Comparison of ENCODE assay signal across 26 mouse cellular contexts in genomic region chr7:56146424-56146823, GRCm38 (mm10).
DNase-seq lines count a peak whose midpoint lies in the region; ATAC-seq and TF ChIP-seq lines count a peak whose summit lies in the region.
"Had no signal": no experiment of that assay in that cellular context is flagged by ENCODE, and none has a peak within 500 bp of the region (broad histone marks: within the 10 kb centered on the region; RNA-seq: fewer than 3 reads in every experiment).

No protein-coding gene starts in this region.

- no peak overlapping the region for H3K4me3 ChIP-seq in heart, adult 2 months
- H3K4me3 ChIP-seq in embryonic fibroblast, embryonic 13.5 days (ENCODE audit: insufficient read depth, low read length), result no peak overlapping the region
- H3K4me3 ChIP-seq in hindbrain, embryonic 10.5 days, result no peak overlapping the region
- H3K4me3 ChIP-seq: embryonic facial prominence, embryonic 13.5 days; embryonic facial prominence, embryonic 15.5 days; erythroblast, embryonic 14.5 days; forebrain, embryonic 10.5 days; forebrain, embryonic 12.5 days had no signal

- no peak overlapping the region for H3K27ac ChIP-seq in heart, adult 2 months
- peak overlapping the region; percentile 26; the same call in 1 of the 2 replicates for H3K27ac ChIP-seq in embryonic fibroblast, embryonic 13.5 days (ENCODE audit: insufficient read depth, low read length)
- H3K27ac ChIP-seq in hindbrain, embryonic 10.5 days, result no peak overlapping the region
- H3K27ac ChIP-seq: embryonic facial prominence, embryonic 13.5 days; embryonic facial prominence, embryonic 15.5 days; forebrain, embryonic 10.5 days; forebrain, embryonic 12.5 days had no signal

- no peak for TF ChIP-seq CTCF in heart, adult 2 months (IDR thresholded peaks at IDR 0.05)
- TF ChIP-seq CTCF in embryonic fibroblast, embryonic 13.5 days (IDR thresholded peaks at IDR 0.05; ENCODE audit: borderline replicate concordance, insufficient read depth, low read length), result no peak

- intact Hi-C loops in heart, adult 2 months (cut with DNase I), result no loop called here

- H3K4me1 ChIP-seq in heart, adult 2 months (ENCODE audit: control insufficient read depth, insufficient read depth, low read length), result no peaks in the 10 kb centered on the region
- no peaks in the 10 kb centered on the region for H3K4me1 ChIP-seq in embryonic fibroblast, embryonic 13.5 days (ENCODE audit: control insufficient read depth, insufficient read depth, low read length)
- no peaks in the 10 kb centered on the region for H3K4me1 ChIP-seq in hindbrain, embryonic 10.5 days (replicated peaks)
- H3K4me1 ChIP-seq: embryonic facial prominence, embryonic 13.5 days; embryonic facial prominence, embryonic 15.5 days; forebrain, embryonic 10.5 days; forebrain, embryonic 12.5 days had no signal

- H3K79me2 ChIP-seq in heart, adult 2 months (replicated peaks; ENCODE audit: control insufficient read depth, insufficient read depth, low read length), result no peaks in the 10 kb centered on the region

- ATAC-seq in erythroblast, adult 5-6 weeks (replicated peaks; ENCODE audit: low FRiP score, poor library complexity, severe bottlenecking), result no peak
- ATAC-seq: activated CD4-positive, CD25-positive, alpha-beta regulatory T cell, adult 4 months; CD4-positive, CD25-positive, alpha-beta regulatory T cell, adult 4 months; forebrain, embryonic 14.5 days; forebrain, embryonic 16.5 days had no signal

- H3K36me3 ChIP-seq in heart, adult 2 months (ENCODE audit: control insufficient read depth, insufficient read depth, low read length), result no peaks in the 10 kb centered on the region; the same call in 1 of the 2 replicates
- peaks cover 74% of the 10 kb centered on the region for H3K36me3 ChIP-seq in hindbrain, embryonic 10.5 days

- no peak overlapping the region for H3K9ac ChIP-seq in heart, adult 2 months (ENCODE audit: low read depth, low read length)
- H3K9ac ChIP-seq: embryonic facial prominence, embryonic 13.5 days; embryonic facial prominence, embryonic 15.5 days; forebrain, embryonic 12.5 days had no signal

- DNase-seq in heart, adult 11 months, result peak; percentile 78
- DNase-seq in heart, adult 2 months, result no peak
- DNase-seq in 3T3-L1 (ENCODE audit: low read depth, low spot score) (peak; percentile 31), NIH3T3 (ENCODE audit: low read depth) (peak; percentile 36)
- DNase-seq in hindbrain, embryonic 10.5 days (ENCODE audit: low spot score), result no peak
- DNase-seq: adrenal gland, postnatal 14 days; B cell, adult 2 months; cerebellum, adult 11-12 months; cerebellum, adult 2 months; cerebellum, adult 9-10 months; cerebellum, postnatal 10 days; cerebellum, postnatal 36 days; embryo, embryonic 11 days had no signal

- WGBS in heart, adult 2 months, result 85% methylated on average over 3 of the region's 3 CpGs
- 91% methylated on average over 3 of the region's 3 CpGs for WGBS in hindbrain, embryonic 10.5 days

- no peak for TF ChIP-seq EP300 in heart, adult 2 months (IDR thresholded peaks at IDR 0.05; ENCODE audit: insufficient read depth, low read depth, low read length)

- H3K27me3 ChIP-seq in heart, adult 2 months (ENCODE audit: control insufficient read depth, insufficient read depth, low read length), result no peaks in the 10 kb centered on the region
- H3K27me3 ChIP-seq in hindbrain, embryonic 10.5 days (ENCODE audit: insufficient read depth, poor library complexity, severe bottlenecking), result no peaks in the 10 kb centered on the region
- H3K27me3 ChIP-seq: CH12.LX; embryonic facial prominence, embryonic 13.5 days; embryonic facial prominence, embryonic 15.5 days; forebrain, embryonic 12.5 days had no signal

- no peak for TF ChIP-seq POLR2A in heart, adult 2 months (IDR thresholded peaks at IDR 0.05; ENCODE audit: insufficient read depth, low read depth, low read length)
- TF ChIP-seq POLR2A in embryonic fibroblast, embryonic 13.5 days (IDR thresholded peaks at IDR 0.05; ENCODE audit: low read depth, low read length), result no peak

- no peaks in the 10 kb centered on the region for H3K9me3 ChIP-seq in hindbrain, embryonic 10.5 days
- H3K9me3 ChIP-seq: embryonic facial prominence, embryonic 13.5 days; embryonic facial prominence, embryonic 15.5 days; forebrain, embryonic 10.5 days; forebrain, embryonic 12.5 days; G1E had no signal

Comparison
In these comparisons a context has a peak if more than half of its experiments do, and no peak if none do; other contexts are left out.
1. DNase-seq: peak in heart, adult 11 months (single experiment), 3T3-L1 (single experiment) and NIH3T3 (single experiment); none in heart, adult 2 months (0 of 2) and hindbrain, embryonic 10.5 days (single experiment).